Mouse (Mus musculus) bone marrow macrophage, adult 2 months (primary cell): ENCODE measurements around the gene Fam168a.

Experiments used
- CTCF ChIP-seq: IDR thresholded peaks from 2 replicates; pipeline ENCODE4 v1.5.1; 2012; ENCODE audit warnings: low read depth, mild to moderate bottlenecking, low read length, moderate library complexity
- POLR2A ChIP-seq: IDR thresholded peaks from 2 replicates; pipeline ENCODE4 v1.6.1; 2012; ENCODE audit warnings: mild to moderate bottlenecking, low read depth, low read length, borderline replicate concordance

DNA sequence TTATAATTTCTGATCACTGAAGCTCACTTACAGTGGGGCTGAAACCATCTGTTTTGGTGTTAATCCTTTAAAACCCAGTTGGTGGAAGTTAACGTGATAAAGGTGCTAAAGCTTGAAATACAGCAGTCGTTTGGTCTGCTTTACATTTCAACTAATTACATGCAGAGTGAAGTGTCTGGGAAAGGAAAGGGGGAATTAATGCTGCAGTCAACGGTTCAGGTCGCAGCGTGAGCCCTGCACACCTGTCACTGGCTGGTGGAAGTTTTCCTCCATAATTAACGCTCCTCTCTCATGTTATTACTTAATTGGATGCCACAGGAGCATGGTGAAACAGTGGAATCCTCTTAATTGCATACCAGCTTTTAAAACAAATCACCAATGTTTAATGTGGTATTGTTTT is 27.8 kb downstream of the Fam168a start:
- TF ChIP-seq CTCF (no peak), POLR2A (no peak)
